ENCODE assay signal across 16 mouse cellular contexts in genomic region chr1:168334831-168335574, GRCm38 (mm10).
DNase-seq lines count a peak whose midpoint lies in the region; ATAC-seq and TF ChIP-seq lines count a peak whose summit lies in the region.
"Had no signal": no experiment of that assay in that cellular context is flagged by ENCODE, and none has a peak within 500 bp of the region (broad histone marks: within the 10 kb centered on the region; RNA-seq: fewer than 3 reads in every experiment).

No protein-coding gene starts in this region.

- H3K27me3 ChIP-seq in lung, embryonic 14.5 days (ENCODE audit: insufficient read depth, low read length), result no peaks in the 10 kb centered on the region
- H3K27me3 ChIP-seq in embryonic facial prominence, embryonic 13.5 days, result no peaks in the 10 kb centered on the region
- H3K27me3 ChIP-seq in intestine, embryonic 15.5 days (replicated peaks), result no peaks in the 10 kb centered on the region
- no peaks in the 10 kb centered on the region for H3K27me3 ChIP-seq in stomach, embryonic 15.5 days (replicated peaks)
- H3K27me3 ChIP-seq: hindbrain, embryonic 15.5 days had no signal

- H3K27ac ChIP-seq in lung, embryonic 14.5 days (ENCODE audit: low read depth), result peak overlapping the region; percentile 75
- peak overlapping the region; percentile 84 for H3K27ac ChIP-seq in embryonic facial prominence, embryonic 13.5 days
- no peak overlapping the region for H3K27ac ChIP-seq in intestine, embryonic 15.5 days
- peak overlapping the region; percentile 75 for H3K27ac ChIP-seq in stomach, embryonic 15.5 days
- H3K27ac ChIP-seq: hindbrain, embryonic 15.5 days had no signal

- no peaks in the 10 kb centered on the region for H3K9me3 ChIP-seq in lung, embryonic 14.5 days (ENCODE audit: low read depth, low read length)
- no peaks in the 10 kb centered on the region for H3K9me3 ChIP-seq in embryonic facial prominence, embryonic 13.5 days
- no peaks in the 10 kb centered on the region for H3K9me3 ChIP-seq in intestine, embryonic 15.5 days
- no peaks in the 10 kb centered on the region for H3K9me3 ChIP-seq in stomach, embryonic 15.5 days
- H3K9me3 ChIP-seq: hindbrain, embryonic 15.5 days had no signal

- no peak overlapping the region for H3K4me3 ChIP-seq in lung, embryonic 14.5 days (ENCODE audit: low read depth, low read length)
- no peak overlapping the region for H3K4me3 ChIP-seq in embryonic facial prominence, embryonic 13.5 days
- H3K4me3 ChIP-seq in intestine, embryonic 15.5 days (replicated peaks), result no peak overlapping the region
- no peak overlapping the region for H3K4me3 ChIP-seq in stomach, embryonic 15.5 days (replicated peaks)
- H3K4me3 ChIP-seq: hindbrain, embryonic 15.5 days; left cerebral cortex, adult 2 months had no signal

- DNase-seq in lung, embryonic 14.5 days, result peak; percentile 70
- no peak for DNase-seq in lung, postnatal 14 days
- DNase-seq in frontal cortex, postnatal 10 days (ENCODE audit: low spot score in 2 of 2), result no peak
- no peak for DNase-seq in layer of hippocampus, adult 18-20 months (ENCODE audit: low spot score in 2 of 2)
- DNase-seq: adrenal gland, postnatal 25 days; cerebellum, postnatal 14 days; heart, adult 18-20 months; heart, postnatal 14 days had no signal

- peak; percentile 50; the same call in 1 of the 2 replicates for ATAC-seq in lung, embryonic 14.5 days (ENCODE audit: insufficient read depth)
- no peak for ATAC-seq in embryonic facial prominence, embryonic 13.5 days (ENCODE audit: insufficient number of reproducible peaks, insufficient read depth, low FRiP score, low TSS enrichment, low read depth)
- peak; percentile 79 for ATAC-seq in intestine, embryonic 15.5 days
- ATAC-seq in stomach, embryonic 15.5 days (ENCODE audit: insufficient read depth, low FRiP score, low read depth), result peak; percentile 52; the same call in 1 of the 2 replicates
- ATAC-seq: CD4-positive, CD25-positive, alpha-beta regulatory T cell, adult 4 months; midbrain, embryonic 16.5 days had no signal

- H3K4me1 ChIP-seq in lung, embryonic 14.5 days (ENCODE audit: insufficient read depth), result no peaks in the 10 kb centered on the region
- peaks cover 33% of the 10 kb centered on the region for H3K4me1 ChIP-seq in embryonic facial prominence, embryonic 13.5 days
- 0 out of 2 replicates have a peak, but pooled peaks cover 4% of the 10 kb centered on the region for H3K4me1 ChIP-seq in intestine, embryonic 15.5 days (replicated peaks)
- H3K4me1 ChIP-seq in stomach, embryonic 15.5 days, result peaks cover 8% of the 10 kb centered on the region; the same call in 1 of the 2 replicates

- peaks cover 19% of the 10 kb centered on the region; the same call in 1 of the 2 replicates for H3K36me3 ChIP-seq in lung, embryonic 14.5 days (ENCODE audit: insufficient read depth)
- H3K36me3 ChIP-seq in embryonic facial prominence, embryonic 13.5 days, result peaks cover 14% of the 10 kb centered on the region
- no peaks in the 10 kb centered on the region for H3K36me3 ChIP-seq in intestine, embryonic 15.5 days
- no peaks in the 10 kb centered on the region; the same call in 1 of the 2 replicates for H3K36me3 ChIP-seq in stomach, embryonic 15.5 days
- H3K36me3 ChIP-seq: hindbrain, embryonic 15.5 days had no signal

- peak overlapping the region; percentile 33 for H3K4me2 ChIP-seq in lung, embryonic 14.5 days
- H3K4me2 ChIP-seq in embryonic facial prominence, embryonic 13.5 days, result peak overlapping the region; percentile 10; the same call in 1 of the 2 replicates
- no peak overlapping the region for H3K4me2 ChIP-seq in intestine, embryonic 15.5 days (replicated peaks)
- no peak overlapping the region for H3K4me2 ChIP-seq in stomach, embryonic 15.5 days
- H3K4me2 ChIP-seq: hindbrain, embryonic 15.5 days; liver, embryonic 11.5 days had no signal

- H3K9ac ChIP-seq in lung, embryonic 14.5 days, result no peak overlapping the region
- no peak overlapping the region for H3K9ac ChIP-seq in embryonic facial prominence, embryonic 13.5 days
- no peak overlapping the region for H3K9ac ChIP-seq in intestine, embryonic 15.5 days
- no peak overlapping the region for H3K9ac ChIP-seq in stomach, embryonic 15.5 days
- H3K9ac ChIP-seq: hindbrain, embryonic 15.5 days had no signal

- WGBS in lung, embryonic 14.5 days, result 70% methylated on average over 8 of the region's 8 CpGs
- WGBS in embryonic facial prominence, embryonic 13.5 days, result 66% methylated on average over 8 of the region's 8 CpGs
- 78% methylated on average over 8 of the region's 8 CpGs for WGBS in intestine, embryonic 15.5 days
- 78% methylated on average over 8 of the region's 8 CpGs for WGBS in stomach, embryonic 15.5 days

- TF ChIP-seq CTCF in lung, embryonic 14.5 days (IDR thresholded peaks at IDR 0.05; ENCODE audit: low read depth), result no peak

Comparison
In these comparisons a context has a peak if more than half of its experiments do, and no peak if none do; other contexts are left out.
1. H3K4me2 ChIP-seq: peak in lung, embryonic 14.5 days (single experiment) and embryonic facial prominence, embryonic 13.5 days (single experiment); none in intestine, embryonic 15.5 days (single experiment) and stomach, embryonic 15.5 days (single experiment).